Mouse (Mus musculus) lung, embryonic 15.5 days (tissue): ENCODE results near the gene Timm22. TPM values are rescaled to one million over a fixed set of nuclear protein-coding genes. Genes with fewer than 3 reads are reported as not detected.

Experiments used
- polyA plus RNA-seq: library from polyadenylated mRNA; unstranded; fragments of >200 nt; fragmentation: Nextera tagmentation; extraction: Ambion mirVana; gene quantifications from 2 replicates; pipeline ENCODE4 v1.2.1, GENCODE M21; 2015

Timm22 gene
- polyA plus RNA-seq, 1 experiment from 2014 or later = 106 TPM

Other genes starting within 250 kb of the Timm22 start
- 36.0 and 36.9 TPM in 2 replicates for gene Vps53, start 227.3 kb upstream of the Timm22 start, polyA plus RNA-seq
- gene Fam57a, start 227.3 kb upstream of the Timm22 start, polyA plus RNA-seq = 32.2 and 34.4 TPM in 2 replicates
- gene Dbil5, start 189.3 kb upstream of the Timm22 start, polyA plus RNA-seq = 0.50 and 1.5 TPM in 2 replicates
- gene Gemin4, start 189.3 kb upstream of the Timm22 start, polyA plus RNA-seq = 28.3 and 37.0 TPM in 2 replicates
- 21.8 and 22.4 TPM in 2 replicates for gene Mrm3, start 163.2 kb upstream of the Timm22 start, polyA plus RNA-seq
- 128 and 138 TPM in 2 replicates for gene Glod4, start 163.2 kb upstream of the Timm22 start, polyA plus RNA-seq
- 24.0 and 24.4 TPM in 2 replicates for gene Nxn, start 7.8 kb upstream of the Timm22 start, polyA plus RNA-seq
- 25.9 and 28.3 TPM in 2 replicates for gene Abr, start 215.4 kb downstream of the Timm22 start, polyA plus RNA-seq